In the genomic region with DNA sequence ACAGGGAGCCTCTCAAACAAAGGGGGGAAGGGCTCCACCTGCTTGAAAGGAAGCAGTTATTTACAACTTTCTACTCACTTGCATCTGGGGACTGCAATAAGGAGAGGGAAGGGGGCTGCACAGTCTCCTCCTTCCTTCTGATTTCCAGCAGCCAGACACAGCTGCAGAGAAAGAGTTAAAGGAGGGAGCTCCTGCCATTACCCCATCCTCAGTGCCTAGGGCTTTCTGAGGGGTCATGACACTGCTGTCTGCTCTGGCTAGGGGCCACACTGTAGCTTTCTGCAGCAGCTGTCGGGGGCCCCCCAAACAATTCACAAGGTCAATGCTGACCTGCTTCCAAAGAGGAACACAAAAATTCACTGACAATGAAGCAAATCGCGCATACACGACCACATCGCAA, we compare ENCODE assay signal across 8 mouse cellular contexts. TPM values are rescaled to one million over a fixed set of nuclear protein-coding genes. Genes with fewer than 3 reads are reported as not detected.
DNase-seq lines count a peak whose midpoint lies in the region; ATAC-seq and TF ChIP-seq lines count a peak whose summit lies in the region.

No protein-coding gene starts in this region.

- no peak for DNase-seq in gastrocnemius, adult 2 months
- no peak for DNase-seq in gastrocnemius, adult 8-10 months (ENCODE audit: low spot score in 2 of 2)
- no peak for DNase-seq in neural tube, embryonic 11.5 days (ENCODE audit: low spot score)
- DNase-seq in neural tube, embryonic 10.5 days (ENCODE audit: extremely low spot score, low spot score), result no peak
- DNase-seq in mesoderm, embryonic 11.5 days (ENCODE audit: low read depth, low spot score), result peak; percentile 2
- DNase-seq in adrenal gland, adult 2 months, result no peak
- no peak for DNase-seq in cerebellum, postnatal 14 days
- DNase-seq in right cerebral cortex, postnatal 4 days, result no peak

- H3K4me3 ChIP-seq in gastrocnemius, adult 2 months, result peak overlapping the region; percentile 43
- H3K4me3 ChIP-seq in neural tube, embryonic 11.5 days (ENCODE audit: low read depth, low read length), result peak overlapping the region; percentile 30

- H3K27me3 ChIP-seq in neural tube, embryonic 11.5 days (ENCODE audit: control insufficient read depth, insufficient read depth, low read length), result no peaks in the 10 kb centered on the region

- intact Hi-C loops in gastrocnemius, adult 2 months (cut with DNase I), result no loop called here

- peak overlapping the region; percentile 45; the same call in 1 of the 2 replicates for H3K9ac ChIP-seq in neural tube, embryonic 11.5 days (ENCODE audit: low read length)

- H3K9me3 ChIP-seq in neural tube, embryonic 11.5 days (ENCODE audit: control insufficient read depth, low read length), result no peaks in the 10 kb centered on the region

- 34% methylated on average over 5 of the region's 5 CpGs for WGBS in neural tube, embryonic 11.5 days

- peak overlapping the region; percentile 49 for H3K4me2 ChIP-seq in neural tube, embryonic 11.5 days (ENCODE audit: low read depth)

- no peak overlapping the region for H3K27ac ChIP-seq in gastrocnemius, adult 2 months
- no peak overlapping the region for H3K27ac ChIP-seq in neural tube, embryonic 11.5 days (ENCODE audit: low read depth, low read length)

- H3K36me3 ChIP-seq in neural tube, embryonic 11.5 days (ENCODE audit: control insufficient read depth, insufficient read depth, low read length), result no peaks in the 10 kb centered on the region

- no peak for TF ChIP-seq CTCF in gastrocnemius, adult 2 months (IDR thresholded peaks at IDR 0.05)

- 0 out of 2 replicates have a peak, but pooled peaks have one; percentile 35 for ATAC-seq in neural tube, embryonic 11.5 days (ENCODE audit: insufficient read depth, low FRiP score, low TSS enrichment)

- no peaks in the 10 kb centered on the region for H3K4me1 ChIP-seq in neural tube, embryonic 11.5 days (ENCODE audit: control insufficient read depth, insufficient read depth, low read length)

RNA-seq across cellular contexts. Expression of a gene that starts 1.3 kb away (rescaled TPM):
- total RNA-seq in gastrocnemius, adult 2 months (2021), result under 1 TPM; 0.23 to 0.56 TPM
- under 1 TPM; 0.15 to 0.22 (median 0.18) TPM for total RNA-seq in gastrocnemius, adult 8-10 months (2022)
- 2.7 and 4.2 TPM in 2 replicates for polyA plus RNA-seq in neural tube, embryonic 11.5 days (2014; fragmentation: Nextera tagmentation; extraction: Ambion mirVana)
- total RNA-seq in adrenal gland, adult 2 months (2021), result 1 to 10 TPM in 1 of 2 experiments, under 1 TPM in 1; 0.75 to 2.3 TPM
- 0.99 and 1.4 TPM in 2 replicates for polyA plus RNA-seq in adrenal gland, adult 2 months (2012; rRNA removed)
